16 mouse cellular contexts compared by ENCODE assay signal in genomic region chr11:90326836-90327235, GRCm38 (mm10).
DNase-seq lines count a peak whose midpoint lies in the region; ATAC-seq and TF ChIP-seq lines count a peak whose summit lies in the region.
"Had no signal": no experiment of that assay in that cellular context is flagged by ENCODE, and none has a peak within 500 bp of the region (broad histone marks: within the 10 kb centered on the region; RNA-seq: fewer than 3 reads in every experiment).

No protein-coding gene starts in this region.

- no peak overlapping the region for H3K27ac ChIP-seq in heart, embryonic 11.5 days (ENCODE audit: low read depth, low read length)
- no peak overlapping the region for H3K27ac ChIP-seq in lung, embryonic 16.5 days (ENCODE audit: low read length)
- no peak overlapping the region for H3K27ac ChIP-seq in forebrain, embryonic 15.5 days (replicated peaks)
- no peak overlapping the region for H3K27ac ChIP-seq in neural tube, embryonic 15.5 days (replicated peaks)
- H3K27ac ChIP-seq: hindbrain, embryonic 15.5 days; lung, embryonic 15.5 days; midbrain, embryonic 13.5 days had no signal

- no peaks in the 10 kb centered on the region for H3K36me3 ChIP-seq in heart, embryonic 11.5 days (ENCODE audit: control insufficient read depth, insufficient read depth, low read length)
- H3K36me3 ChIP-seq in lung, embryonic 16.5 days (ENCODE audit: control insufficient read depth, insufficient read depth, low read length): no peaks in the 10 kb centered on the region
- H3K36me3 ChIP-seq in forebrain, embryonic 15.5 days: no peaks in the 10 kb centered on the region
- H3K36me3 ChIP-seq in neural tube, embryonic 15.5 days: no peaks in the 10 kb centered on the region
- H3K36me3 ChIP-seq: hindbrain, embryonic 15.5 days; lung, embryonic 15.5 days; midbrain, embryonic 13.5 days had no signal

- no peaks in the 10 kb centered on the region for H3K9me3 ChIP-seq in heart, embryonic 11.5 days (replicated peaks; ENCODE audit: control insufficient read depth, low read length)
- no peaks in the 10 kb centered on the region for H3K9me3 ChIP-seq in lung, embryonic 16.5 days (ENCODE audit: control insufficient read depth, low read length)
- no peaks in the 10 kb centered on the region for H3K9me3 ChIP-seq in forebrain, embryonic 15.5 days
- no peaks in the 10 kb centered on the region for H3K9me3 ChIP-seq in neural tube, embryonic 15.5 days (replicated peaks)
- H3K9me3 ChIP-seq: hindbrain, embryonic 15.5 days; lung, embryonic 15.5 days; midbrain, embryonic 13.5 days had no signal

- no peak for TF ChIP-seq POLR2A in lung, adult 2 months (IDR thresholded peaks at IDR 0.05; ENCODE audit: borderline replicate concordance, extremely low read depth, low read depth, low read length)

- H3K9ac ChIP-seq in heart, embryonic 11.5 days (ENCODE audit: low read depth, low read length): no peak overlapping the region
- H3K9ac ChIP-seq in lung, embryonic 16.5 days (ENCODE audit: low read length): no peak overlapping the region
- H3K9ac ChIP-seq in forebrain, embryonic 15.5 days (replicated peaks): no peak overlapping the region
- H3K9ac ChIP-seq in neural tube, embryonic 15.5 days (replicated peaks): no peak overlapping the region
- H3K9ac ChIP-seq: hindbrain, embryonic 15.5 days; lung, embryonic 15.5 days; midbrain, embryonic 13.5 days had no signal

- DNase-seq in heart, adult 11 months: peak; percentile 98
- DNase-seq in lung, adult 2 months: no peak
- peak; percentile 45 to 47 for DNase-seq in gastrocnemius, postnatal 36 days
- DNase-seq in heart, postnatal 4 days: peak; percentile 71
- DNase-seq: adrenal gland, postnatal 25 days; cerebellum, adult 9-11 months; thymus, postnatal 4 days had no signal

- no peaks in the 10 kb centered on the region for H3K27me3 ChIP-seq in heart, embryonic 11.5 days (ENCODE audit: control insufficient read depth, insufficient read depth, low read length)
- H3K27me3 ChIP-seq in lung, embryonic 16.5 days (ENCODE audit: control insufficient read depth, insufficient read depth, low read depth, low read length): no peaks in the 10 kb centered on the region
- no peaks in the 10 kb centered on the region for H3K27me3 ChIP-seq in forebrain, embryonic 15.5 days
- no peaks in the 10 kb centered on the region for H3K27me3 ChIP-seq in neural tube, embryonic 15.5 days (replicated peaks)
- H3K27me3 ChIP-seq: CH12.LX; hindbrain, embryonic 15.5 days; lung, embryonic 15.5 days; midbrain, embryonic 13.5 days had no signal

- no peak overlapping the region for H3K4me3 ChIP-seq in heart, embryonic 11.5 days (ENCODE audit: low read depth, low read length)
- H3K4me3 ChIP-seq in lung, embryonic 16.5 days (ENCODE audit: low read length): no peak overlapping the region
- no peak overlapping the region for H3K4me3 ChIP-seq in lung, adult 2 months (replicated peaks; ENCODE audit: extremely low read depth, low read depth, low read length)
- H3K4me3 ChIP-seq in forebrain, embryonic 15.5 days: no peak overlapping the region
- H3K4me3 ChIP-seq in neural tube, embryonic 15.5 days (replicated peaks): no peak overlapping the region
- H3K4me3 ChIP-seq: hindbrain, embryonic 15.5 days; lung, embryonic 15.5 days; midbrain, embryonic 13.5 days had no signal

- H3K4me1 ChIP-seq in heart, embryonic 11.5 days (ENCODE audit: control insufficient read depth, insufficient read depth, low read length): no peaks in the 10 kb centered on the region
- H3K4me1 ChIP-seq in lung, embryonic 16.5 days (replicated peaks; ENCODE audit: control insufficient read depth, insufficient read depth, low read length): no peaks in the 10 kb centered on the region
- no peaks in the 10 kb centered on the region for H3K4me1 ChIP-seq in lung, adult 2 months (ENCODE audit: control insufficient read depth, insufficient read depth, low read length)
- no peaks in the 10 kb centered on the region for H3K4me1 ChIP-seq in forebrain, embryonic 15.5 days
- H3K4me1 ChIP-seq in neural tube, embryonic 15.5 days: no peaks in the 10 kb centered on the region
- H3K4me1 ChIP-seq: hindbrain, embryonic 15.5 days; lung, embryonic 15.5 days; midbrain, embryonic 13.5 days had no signal

- intact Hi-C loops in gastrocnemius, postnatal 36 days (cut with DNase I): no loop called here

- no peak for ATAC-seq in heart, embryonic 11.5 days (replicated peaks; ENCODE audit: insufficient number of reproducible peaks, low FRiP score, low TSS enrichment)
- peak; percentile 41; the same call in 1 of the 2 replicates for ATAC-seq in lung, embryonic 16.5 days (ENCODE audit: low read depth)
- no peak for ATAC-seq in forebrain, embryonic 15.5 days (replicated peaks)
- no peak for ATAC-seq in neural tube, embryonic 15.5 days (ENCODE audit: low FRiP score)
- ATAC-seq: intestine, postnatal 0 days; midbrain, embryonic 13.5 days had no signal

- H3K4me2 ChIP-seq in heart, embryonic 11.5 days: no peak overlapping the region
- no peak overlapping the region for H3K4me2 ChIP-seq in lung, embryonic 16.5 days (ENCODE audit: low read depth, low read length)
- no peak overlapping the region for H3K4me2 ChIP-seq in forebrain, embryonic 15.5 days (replicated peaks)
- H3K4me2 ChIP-seq in neural tube, embryonic 15.5 days: no peak overlapping the region
- H3K4me2 ChIP-seq: hindbrain, embryonic 15.5 days; lung, embryonic 15.5 days; midbrain, embryonic 13.5 days had no signal

- 64% methylated on average over 1 of the region's 1 CpGs for WGBS in heart, embryonic 11.5 days (ENCODE audit: insufficient replicate concordance)
- WGBS in lung, embryonic 16.5 days: 52% methylated on average over 1 of the region's 1 CpGs
- 49% methylated on average over 1 of the region's 1 CpGs for WGBS in lung, adult 2 months
- 56% methylated on average over 1 of the region's 1 CpGs for WGBS in forebrain, embryonic 15.5 days
- WGBS in neural tube, embryonic 15.5 days: 68% methylated on average over 1 of the region's 1 CpGs

- TF ChIP-seq CTCF in lung, adult 2 months (IDR thresholded peaks at IDR 0.05; ENCODE audit: insufficient read depth, low read length): no peak
